Mouse (Mus musculus): ENCODE data around the gene St6galnac4.

GRCm38 (mm10) chr2:32602600-32603054 lies 15.7 kb downstream of the St6galnac4 start:
- no peak for TF ChIP-seq POLR2A (IDR thresholded peaks at IDR 0.05; ENCODE audit: insufficient read depth, low read length)
- TF ChIP-seq CTCF (IDR thresholded peaks at IDR 0.05; ENCODE audit: low read depth, low read length) = peak; percentile 89
- no peak for TF ChIP-seq EP300 (IDR thresholded peaks at IDR 0.05; ENCODE audit: insufficient read depth, low read depth, low read length)
